Mouse (Mus musculus) thymus, postnatal 14 days (tissue): ENCODE measurements around the gene Gsta2.
"Not testable (repeated sequence)": the region's sequence is repeated elsewhere in the genome, so short reads cannot be mapped to it uniquely, and the experiment has no call there.

Experiments
- DNase-seq: peaks from one replicate; pipeline ENCODE4 v3.0.0; 2021

The Gsta2 gene

DNA sequence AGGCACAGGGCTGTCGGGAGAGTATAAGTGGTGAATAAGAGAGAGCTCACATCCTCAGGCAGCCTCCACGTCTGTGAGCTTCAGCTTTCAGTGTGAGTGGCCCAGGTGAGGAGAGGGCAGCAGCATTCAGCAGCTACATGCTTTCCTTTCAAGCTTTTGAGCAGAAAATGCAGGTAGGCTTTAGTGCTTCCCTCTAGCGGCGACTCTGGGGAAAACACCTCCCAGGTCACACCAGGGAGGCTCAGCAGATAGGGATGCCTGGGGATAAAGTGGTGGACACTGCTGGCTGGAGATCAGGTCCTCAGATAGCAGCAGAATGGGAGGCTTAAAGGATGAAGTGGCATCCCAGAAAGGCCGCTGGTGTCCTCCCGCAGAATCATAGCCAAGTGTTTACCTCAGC is 59.5 kb downstream of the Gsta2 start:
- DNase-seq: peak; percentile 27

DNA sequence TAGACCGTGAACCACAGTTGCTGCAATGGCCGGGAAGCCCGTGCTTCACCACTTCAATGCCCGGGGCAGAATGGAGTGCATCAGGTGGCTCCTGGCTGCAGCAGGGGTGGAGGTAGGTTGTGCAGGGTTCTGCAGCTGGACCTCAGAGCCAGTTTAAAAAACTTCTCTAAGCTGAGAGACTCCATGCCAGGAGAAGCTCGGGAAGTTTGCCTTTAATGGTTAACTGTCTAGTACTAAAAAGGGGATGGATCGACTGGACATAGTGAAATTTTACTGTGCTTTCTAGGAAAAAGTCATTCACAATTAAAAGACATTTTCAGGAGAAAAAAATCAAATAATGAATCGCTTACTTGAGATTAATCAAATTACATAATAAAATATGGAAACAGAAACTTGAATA is 60.8 kb downstream of the Gsta2 start:
- not testable (repeated sequence) for DNase-seq

DNA sequence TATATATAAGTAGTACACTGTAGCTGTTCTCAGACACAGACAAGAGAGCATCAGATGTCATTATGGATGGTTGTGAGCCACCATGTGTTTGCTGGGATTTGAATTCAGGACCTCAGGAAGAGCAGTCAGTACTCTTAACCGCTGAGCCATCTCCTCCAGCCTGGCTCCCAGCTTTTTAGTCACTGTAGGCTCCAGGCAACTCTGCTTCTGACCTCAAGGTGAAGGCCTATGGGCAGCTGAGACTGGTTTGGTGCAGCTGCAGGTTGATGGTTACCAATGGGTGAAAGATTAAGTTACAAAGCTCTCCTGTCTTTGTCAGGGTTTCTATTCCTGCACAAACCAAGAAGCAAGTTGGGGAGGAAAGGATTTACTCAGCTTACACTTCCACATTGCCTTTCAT is 61.9 kb downstream of the Gsta2 start:
- DNase-seq: not testable (repeated sequence)

DNA sequence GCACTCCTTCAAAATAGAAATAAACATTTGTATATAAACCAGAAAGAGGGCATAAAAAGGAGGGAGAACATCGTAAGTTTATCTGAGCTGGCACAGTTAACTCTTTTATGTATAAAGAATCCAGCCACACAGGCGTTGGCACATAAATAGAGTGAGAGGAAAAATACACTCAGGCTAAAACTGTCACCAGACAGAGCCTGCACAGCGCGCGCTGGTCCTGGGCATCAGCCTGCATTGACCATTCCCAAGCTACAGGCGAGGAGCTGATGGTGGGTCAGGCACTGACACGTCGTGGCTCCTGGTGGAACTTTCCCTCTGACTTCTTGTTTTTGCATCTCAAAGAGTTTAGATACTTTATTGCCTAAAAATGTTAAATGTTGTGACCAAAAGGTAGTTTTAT is 63.1 kb downstream of the Gsta2 start:
- DNase-seq: not testable (repeated sequence)

DNA sequence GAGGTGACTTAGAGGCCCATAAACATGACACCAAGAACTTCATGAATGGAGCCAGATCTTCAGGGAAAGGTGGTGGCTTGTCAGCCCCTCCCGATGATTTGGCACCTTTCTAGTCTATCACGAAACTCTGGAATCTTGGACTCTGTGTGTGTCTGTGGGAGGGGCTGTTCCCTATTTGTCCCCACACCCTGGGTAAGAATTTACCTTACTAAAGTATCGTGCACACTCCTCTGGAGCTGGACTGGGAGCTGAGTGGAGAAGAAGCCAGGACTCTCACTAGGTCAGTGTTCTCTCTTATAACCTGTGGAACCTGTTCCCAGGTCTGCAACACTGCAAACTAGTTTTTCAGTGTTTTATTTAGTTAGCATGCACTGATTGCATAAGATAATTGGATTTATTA is 65.9 kb downstream of the Gsta2 start, which contains the start of gene Gm10639:
TSS of gene Gm10639 (plus strand) at position 201 of the 400 bp plus-strand sequence.
- not testable (repeated sequence) for DNase-seq

DNA sequence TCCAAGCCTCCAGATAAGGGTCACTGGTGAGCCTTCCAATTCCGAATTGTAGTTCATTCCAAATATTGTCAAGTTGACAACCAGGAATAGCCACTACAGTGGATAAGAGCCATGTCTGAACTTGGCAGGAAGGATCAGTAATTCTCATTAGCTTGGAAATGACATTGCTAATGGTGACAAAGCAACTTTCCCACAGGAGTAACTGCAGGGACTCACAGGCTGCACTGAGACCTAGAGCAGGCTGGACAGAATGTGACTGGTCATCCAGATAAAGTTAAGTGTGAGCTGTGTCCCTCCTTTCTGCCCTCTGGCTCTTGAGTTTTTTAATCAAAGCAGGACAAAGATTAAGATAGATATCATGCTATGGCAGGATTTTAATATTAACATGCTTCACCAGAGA is 66.5 kb downstream of the Gsta2 start:
- not testable (repeated sequence) for DNase-seq

DNA sequence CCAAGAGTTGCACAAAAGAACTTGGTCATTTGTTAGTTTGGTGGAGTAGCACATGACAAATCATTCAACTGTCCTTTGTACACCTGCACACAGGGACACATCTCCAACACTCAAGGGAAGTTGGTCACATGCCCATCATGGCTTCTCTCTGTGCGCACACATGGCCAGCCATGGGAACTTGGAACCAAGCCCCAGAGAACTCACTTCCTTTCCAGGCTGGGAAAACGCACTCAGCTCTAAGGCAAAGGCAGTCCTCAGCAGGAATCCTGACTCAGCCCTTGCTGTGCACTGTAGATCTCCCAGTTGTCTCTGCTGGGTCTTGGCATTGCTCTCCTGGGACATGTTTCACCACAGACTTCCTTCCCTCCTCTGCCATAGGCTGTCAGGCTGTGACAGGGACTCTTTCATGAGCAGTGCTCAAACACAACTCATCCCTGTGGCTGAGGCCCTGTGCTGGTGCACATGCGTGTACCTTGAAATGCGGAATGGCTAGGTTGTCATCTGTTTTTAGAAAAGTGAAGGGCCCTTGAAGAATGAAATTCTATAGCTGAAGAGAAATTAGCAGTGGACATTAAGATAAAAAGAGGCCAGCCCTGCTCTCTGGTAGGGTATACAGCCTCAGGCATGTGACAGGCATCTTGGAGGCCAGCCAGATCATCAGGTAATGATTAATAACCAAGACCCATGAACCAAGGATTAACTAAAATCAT is 73.4 kb downstream of the Gsta2 start:
- not testable (repeated sequence) for DNase-seq
